Mouse (Mus musculus) hindbrain, postnatal 0 days (tissue): ENCODE data around the gene Rbm46. TPM values are rescaled to one million over a fixed set of nuclear protein-coding genes. Genes with fewer than 3 reads are reported as not detected.
A peak's percentile ranks its signal among the peaks of the same experiment; 100 is the strongest.

Experiments used
- ATAC-seq: fragments of 200-750 bp; cut with Nextera tagmentation; 2 replicates; pipeline ENCODE4 v1.8.0; 2017; ENCODE audit warnings: mild to moderate bottlenecking, moderate TSS enrichment, moderate library complexity
- DNase-seq: peaks from one replicate; pipeline ENCODE4 v3.0.0-alpha.2; 2015; ENCODE audit warnings: low spot score
- H3K27ac ChIP-seq: fragments of 300-500 bp; sonication (generic); 2 replicates; pipeline ENCODE4 v1.5.1; 2014; ENCODE audit warnings: mild to moderate bottlenecking
- H3K27me3 ChIP-seq: fragments of 300-500 bp; sonication (generic); 2 replicates; pipeline ENCODE4 v1.6.1; 2014; ENCODE audit warnings: low read length, mixed read lengths; ENCODE audit not compliant: insufficient read depth
- H3K36me3 ChIP-seq: fragments of 300-500 bp; sonication (generic); 2 replicates; pipeline ENCODE4 v1.6.1; 2014; ENCODE audit warnings: low read length, mixed read lengths; ENCODE audit not compliant: insufficient read depth
- H3K4me1 ChIP-seq: fragments of 300-500 bp; sonication (generic); 2 replicates; pipeline ENCODE4 v1.6.1; 2014; ENCODE audit warnings: antibody characterized with exemption, low read length, mixed read lengths; ENCODE audit not compliant: insufficient read depth
- H3K4me2 ChIP-seq: fragments of 300-500 bp; sonication (generic); 2 replicates; pipeline ENCODE4 v1.6.1; 2014; ENCODE audit warnings: low read depth, mild to moderate bottlenecking, low read length, moderate library complexity, mixed read lengths
- H3K4me3 ChIP-seq: fragments of 300-500 bp; sonication (generic); 2 replicates; pipeline ENCODE4 v1.5.1; 2014; ENCODE audit warnings: low read length
- H3K9ac ChIP-seq: fragments of 300-500 bp; sonication (generic); replicated peaks from 2 replicates; pipeline ENCODE4 v1.6.1; 2014; ENCODE audit warnings: mild to moderate bottlenecking, low read length, moderate library complexity, mixed read lengths
- H3K9me3 ChIP-seq: fragments of 300-500 bp; sonication (generic); 2 replicates; pipeline ENCODE4 v1.6.1; 2016; ENCODE audit warnings: low read length, mixed read lengths
- CTCF ChIP-seq: IDR thresholded peaks from 2 replicates; pipeline ENCODE4 v1.5.1; 2016; ENCODE audit warnings: antibody characterized with exemption, control low read depth, low read depth
- WGBS: fragments of 180-500 bp; shearing (Covaris S2); extraction: QIAGEN DNeasy Blood & Tissue Kit; methylation state at CpG from one replicate; pipeline ENCODE4 v1.1.7; 2014; 5-methylcytosine and 5-hydroxymethylcytosine counted together
- polyA plus RNA-seq: library from polyadenylated mRNA; unstranded; fragments of >200 nt; fragmentation: Nextera tagmentation; extraction: Ambion mirVana; gene quantifications from 2 replicates; pipeline ENCODE4 v1.2.1, GENCODE M21; 2015
- total RNA-seq: library from RNA; depleted of rRNA; stranded (reverse); fragments of >200 nt; gene quantifications from 2 replicates; pipeline ENCODE4 v1.2.3, GENCODE M21; 2014; rRNA removed

Rbm46 gene
- 1.4 and 2.7 TPM in 2 replicates for total RNA-seq
- 1.5 and 1.8 TPM in 2 replicates for polyA plus RNA-seq

DNA sequence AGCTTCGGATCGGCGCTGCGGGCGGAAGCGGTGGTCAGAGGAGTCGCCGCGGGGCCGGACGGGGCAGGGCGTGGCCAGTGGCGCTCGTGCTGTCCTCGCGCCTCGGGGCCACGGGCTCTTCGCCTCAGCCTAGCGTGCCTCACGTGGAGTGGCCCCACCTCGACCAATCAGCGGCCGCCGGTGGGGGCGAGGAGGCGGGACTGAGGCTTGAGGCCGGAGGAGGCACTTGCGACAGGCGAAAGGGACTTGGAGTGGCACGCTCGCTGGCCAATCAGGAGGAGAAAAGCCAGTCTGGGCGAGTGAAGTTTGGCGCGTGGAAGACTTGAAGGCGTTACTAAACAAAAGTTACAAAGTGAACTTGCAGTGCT is at the start of gene Rbm46:
Rbm46 (minus strand) TSS at position 112 of the 368 bp plus-strand sequence.
- Histone ChIP-seq H3K4me3 (peak within 1 kb of the TSS; percentile 33), H3K4me1 (no peaks in the 10 kb centered on the region), H3K9me3 (no peaks in the 10 kb centered on the region), H3K36me3 (no peaks in the 10 kb centered on the region), H3K4me2 (peak within 1 kb of the TSS; percentile 54), H3K27ac (no peak within 1 kb of the TSS), H3K9ac (no peak within 1 kb of the TSS), H3K27me3 (peaks cover 8% of the 10 kb centered on the region; the same call in 1 of the 2 replicates)
- DNase-seq (peak; percentile 85), ATAC-seq (peak; percentile 95)
- 30% methylated on average over 35 of the region's 36 CpGs for WGBS
- TF ChIP-seq CTCF, result no peak

DNA sequence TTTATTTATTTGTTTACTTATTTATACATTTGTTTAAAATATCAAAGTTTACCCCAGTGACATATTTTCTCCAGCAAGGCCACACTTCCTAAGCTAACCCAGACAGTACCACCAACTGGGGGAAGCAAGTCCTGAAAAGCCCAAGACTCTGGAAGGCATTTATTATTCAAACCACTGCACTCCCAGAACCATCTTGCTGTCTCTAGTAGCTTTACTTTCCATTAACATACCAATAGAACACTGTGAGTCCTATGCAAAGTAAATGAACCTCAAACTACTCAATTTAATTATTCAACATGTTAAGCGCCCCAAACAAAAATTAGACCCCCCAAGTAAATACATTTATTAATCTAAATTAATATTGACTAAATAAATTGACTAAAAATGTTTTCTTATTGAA is 39.3 kb upstream of the Rbm46 start:
- ATAC-seq (no peak), DNase-seq (no peak)
- 31% methylated on average over 1 of the region's 1 CpGs for WGBS
- Histone ChIP-seq H3K27me3 (no peaks in the 10 kb centered on the region), H3K27ac (no peak overlapping the region), H3K36me3 (no peaks in the 10 kb centered on the region), H3K4me1 (no peaks in the 10 kb centered on the region), H3K4me3 (no peak overlapping the region), H3K9ac (no peak overlapping the region), H3K4me2 (no peak overlapping the region), H3K9me3 (no peaks in the 10 kb centered on the region)
- no peak for TF ChIP-seq CTCF

DNA sequence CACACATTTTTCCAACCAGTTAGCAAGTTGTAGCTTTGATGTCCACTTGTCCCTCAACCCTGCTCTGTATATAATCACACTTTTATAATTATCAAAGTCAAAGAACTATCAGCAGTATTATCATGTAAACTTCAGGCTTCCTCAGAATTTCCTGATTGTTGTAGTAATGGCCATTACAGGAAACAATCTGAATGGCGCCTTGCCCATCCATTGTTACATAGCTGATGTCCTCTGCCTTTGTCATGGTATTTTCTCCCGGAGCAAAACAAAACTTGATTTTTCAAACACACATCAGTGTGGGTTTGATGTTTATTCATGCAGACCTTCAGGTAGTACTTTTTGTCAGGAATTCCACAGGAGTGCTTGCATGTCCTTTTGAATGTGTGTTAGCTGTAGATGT is 32.4 kb upstream of the Rbm46 start:
- ATAC-seq (no peak), DNase-seq (no peak)
- H3K27me3 ChIP-seq, result peaks cover 2% of the 10 kb centered on the region
- H3K4me2 ChIP-seq, result no peak overlapping the region
- 83% methylated on average over 2 of the region's 2 CpGs for WGBS
- no peak overlapping the region for H3K9ac ChIP-seq
- no peak overlapping the region for H3K4me3 ChIP-seq
- H3K9me3 ChIP-seq, result no peaks in the 10 kb centered on the region
- 0 out of 2 replicates have a peak, but pooled peaks cover 1% of the 10 kb centered on the region for H3K4me1 ChIP-seq
- no peak overlapping the region for H3K27ac ChIP-seq
- TF ChIP-seq CTCF, result no peak
- no peaks in the 10 kb centered on the region for H3K36me3 ChIP-seq

DNA sequence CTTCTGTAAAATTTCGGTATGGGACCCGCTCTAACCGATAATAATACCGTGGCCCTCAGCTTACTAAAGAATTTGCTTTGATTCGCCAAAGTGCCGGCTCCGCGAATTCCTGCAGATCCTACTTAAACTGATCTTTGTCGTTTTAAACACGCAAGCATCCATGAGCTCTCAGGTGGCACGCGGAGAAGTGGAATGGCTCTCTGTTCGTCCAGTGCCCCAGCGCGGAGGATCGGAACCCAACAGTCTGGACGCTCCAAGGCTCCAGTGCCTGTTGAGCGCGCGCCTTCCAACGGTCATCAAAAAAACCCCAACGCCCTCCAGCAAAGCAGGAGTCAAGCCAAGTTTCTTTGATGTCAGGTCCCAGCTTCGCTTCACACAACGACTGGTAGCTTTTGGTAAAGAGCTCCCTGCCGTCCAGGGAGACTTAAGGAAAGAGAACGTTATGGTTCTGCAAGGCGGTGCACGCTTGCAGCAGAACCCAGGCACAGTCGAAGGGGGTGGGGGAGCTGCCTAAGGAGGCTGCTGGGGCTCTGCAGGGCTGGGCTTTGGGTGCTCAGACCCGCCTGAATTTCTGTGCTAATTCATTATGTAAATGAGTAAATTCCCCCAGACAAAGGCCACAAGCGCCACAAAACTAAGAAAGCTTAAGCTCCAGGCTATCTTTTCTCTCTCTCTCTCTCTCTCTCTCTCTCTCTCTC is 28.1 kb upstream of the Rbm46 start:
- 2% methylated on average over 31 of the region's 31 CpGs for WGBS
- 0 out of 2 replicates have a peak, but pooled peaks cover 4% of the 10 kb centered on the region for H3K4me1 ChIP-seq
- no peak for TF ChIP-seq CTCF
- no peaks in the 10 kb centered on the region for H3K36me3 ChIP-seq
- no peak overlapping the region for H3K27ac ChIP-seq
- H3K4me2 ChIP-seq, result peak overlapping the region; percentile 90
- DNase-seq, result peak; percentile 23
- peaks cover 4% of the 10 kb centered on the region for H3K27me3 ChIP-seq
- 0 out of 2 replicates have a peak overlapping the region, but pooled peaks have one; percentile 34 for H3K9ac ChIP-seq
- ATAC-seq, result 0 out of 2 replicates have a peak, but pooled peaks have one; percentile 24
- peak overlapping the region; percentile 50 for H3K4me3 ChIP-seq
- no peaks in the 10 kb centered on the region for H3K9me3 ChIP-seq

DNA sequence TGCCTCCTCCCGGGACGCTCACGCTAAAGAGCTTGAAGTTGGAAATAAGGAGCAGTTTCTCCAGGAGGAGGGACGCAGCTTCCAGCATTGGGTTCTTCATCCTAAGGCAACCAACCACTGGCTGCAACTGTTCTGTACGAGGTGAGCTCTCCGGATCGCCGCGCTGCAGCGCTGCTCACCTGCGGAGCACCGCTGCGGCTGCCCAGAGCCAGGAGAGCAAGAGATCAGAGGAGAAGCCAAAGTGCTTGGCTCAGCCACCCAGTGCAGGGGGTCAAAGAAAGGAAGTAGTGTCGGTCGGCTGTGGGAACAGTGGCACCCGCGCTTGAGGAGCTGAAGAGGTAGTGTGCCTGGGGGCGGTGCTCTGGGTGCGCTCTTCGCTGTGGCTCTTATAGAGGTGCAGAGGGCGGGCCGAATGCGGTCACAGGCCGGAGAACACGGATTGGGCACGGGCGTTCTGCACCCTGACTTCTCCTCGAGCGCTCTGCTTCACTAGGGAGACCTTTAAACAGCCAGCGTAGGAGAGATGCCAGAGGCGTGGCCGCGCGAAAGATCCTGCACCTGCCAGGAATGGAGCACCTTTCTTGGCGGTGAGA is 27.4 kb upstream of the Rbm46 start, which contains the start of gene Lrat:
Lrat (minus strand) TSS at position 361 of the 593 bp plus-strand sequence.
- 0 out of 2 replicates have a peak, but pooled peaks cover 4% of the 10 kb centered on the region for H3K4me1 ChIP-seq
- DNase-seq (peak; percentile 18), ATAC-seq (peak; percentile 70)
- peak within 1 kb of the TSS; percentile 34 for H3K9ac ChIP-seq
- under 1% methylated on average over 35 of the region's 35 CpGs for WGBS
- no peaks in the 10 kb centered on the region for H3K9me3 ChIP-seq
- H3K36me3 ChIP-seq, result no peaks in the 10 kb centered on the region
- peaks cover 4% of the 10 kb centered on the region for H3K27me3 ChIP-seq
- peak within 1 kb of the TSS; percentile 90 for H3K4me2 ChIP-seq
- peak within 1 kb of the TSS; percentile 50 for H3K4me3 ChIP-seq
- no peak within 1 kb of the TSS for H3K27ac ChIP-seq
- TF ChIP-seq CTCF, result no peak

DNA sequence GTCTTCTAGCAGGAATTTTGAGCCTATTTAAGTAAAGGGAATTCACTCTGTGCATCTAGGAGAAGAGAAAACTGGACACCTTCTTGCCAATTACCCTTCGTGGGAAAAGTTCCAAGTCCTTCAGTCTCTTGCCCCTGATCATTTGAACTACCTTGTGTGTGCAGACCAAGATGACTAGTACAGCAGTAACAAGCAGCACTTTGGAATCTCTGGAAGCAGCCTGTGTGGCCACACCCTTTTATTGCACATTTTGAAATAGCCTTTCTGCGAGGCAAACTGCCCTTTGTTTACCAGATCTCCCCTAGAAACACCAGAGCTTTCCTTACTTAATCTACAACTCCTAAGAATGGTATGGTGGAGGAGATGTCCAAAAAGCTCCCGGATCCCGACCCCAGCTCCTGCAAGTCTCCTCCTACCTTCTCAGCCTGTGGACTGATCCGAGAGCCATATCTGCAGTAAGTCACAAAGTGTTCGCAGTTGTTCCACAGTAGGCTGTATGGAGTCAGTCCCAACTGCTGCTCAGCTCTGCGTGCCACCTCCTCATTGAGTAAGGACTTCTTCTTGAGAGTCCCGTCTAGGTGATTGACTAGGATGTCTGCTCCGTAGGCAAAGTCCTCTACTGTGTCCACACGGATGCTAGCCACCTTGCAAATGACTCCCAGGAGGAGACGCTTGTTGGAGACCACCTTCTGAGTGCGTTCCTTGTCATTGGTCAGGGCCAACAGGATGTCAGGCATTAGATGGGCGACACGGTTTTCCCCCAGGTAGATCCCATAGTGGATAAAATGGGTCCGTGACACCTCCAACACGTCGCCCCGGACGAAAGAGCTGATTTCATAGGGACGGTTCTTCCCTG is 26.7 kb upstream of the Rbm46 start:
- DNase-seq, result no peak
- Histone ChIP-seq H3K27ac (no peak overlapping the region), H3K4me1 (0 out of 2 replicates have a peak, but pooled peaks cover 4% of the 10 kb centered on the region), H3K9ac (no peak overlapping the region; the same call in 1 of the 2 replicates), H3K4me2 (peak overlapping the region; percentile 90), H3K4me3 (peak overlapping the region; percentile 50), H3K27me3 (peaks cover 4% of the 10 kb centered on the region), H3K36me3 (no peaks in the 10 kb centered on the region), H3K9me3 (no peaks in the 10 kb centered on the region)
- WGBS, result 24% methylated on average over 20 of the region's 20 CpGs
- ATAC-seq, result no peak
- TF ChIP-seq CTCF, result no peak
